Mouse (Mus musculus) spleen, adult 2 months (tissue): ENCODE measurements around the gene Best3. TPM values are rescaled to one million over a fixed set of nuclear protein-coding genes. Genes with fewer than 3 reads are reported as not detected.

Experiments
- DNase-seq, 2 experiments: peaks; one replicate each; pipeline versions ENCODE4 v3.0.0 to v3.0.0-alpha.2; 2012 to 2021; ENCODE audit warnings: low spot score in 2 of 2, low read depth in 1 of 2
- H3K27ac ChIP-seq: fragments of 200-500 bp; 2 replicates; pipeline ENCODE4 v1.5.1; 2012; ENCODE audit warnings: low read length, inconsistent platforms; ENCODE audit not compliant: insufficient read depth
- H3K27me3 ChIP-seq: fragments of 200-500 bp; 2 replicates; pipeline ENCODE4 v1.6.1; 2012; ENCODE audit warnings: mild to moderate bottlenecking, moderate library complexity, low read length, inconsistent platforms; ENCODE audit not compliant: control insufficient read depth, insufficient read depth
- H3K36me3 ChIP-seq: fragments of 200-500 bp; 2 replicates; pipeline ENCODE4 v1.6.1; 2012; ENCODE audit warnings: mild to moderate bottlenecking, low read length, inconsistent platforms; ENCODE audit not compliant: control insufficient read depth, insufficient read depth
- H3K4me1 ChIP-seq: fragments of 200-500 bp; 2 replicates; pipeline ENCODE4 v1.6.1; 2011; ENCODE audit warnings: inconsistent platforms; ENCODE audit not compliant: control insufficient read depth, insufficient read depth, insufficient read length
- H3K4me3 ChIP-seq: fragments of 200-500 bp; 2 replicates; pipeline ENCODE4 v1.5.1; 2011; ENCODE audit warnings: mild to moderate bottlenecking, inconsistent platforms; ENCODE audit not compliant: insufficient read depth, insufficient read length; ENCODE audit errors: extremely low read depth
- CTCF ChIP-seq: fragments of 200-500 bp; IDR thresholded peaks from 2 replicates; pipeline ENCODE4 v1.5.1; 2011; ENCODE audit warnings: mild to moderate bottlenecking, inconsistent platforms; ENCODE audit not compliant: insufficient read depth, insufficient read length, insufficient replicate concordance; ENCODE audit errors: extremely low read depth
- POLR2A ChIP-seq: fragments of 200-500 bp; IDR thresholded peaks from 2 replicates; pipeline ENCODE4 v1.6.1; 2011; ENCODE audit warnings: low read depth, low read length, inconsistent platforms
- WGBS: fragments of 180-500 bp; shearing (Covaris S2); methylation state at CpG from one replicate; pipeline ENCODE4 v1.1.7; 2018; 5-methylcytosine and 5-hydroxymethylcytosine counted together
- polyA plus RNA-seq: library from polyadenylated mRNA; depleted of rRNA; stranded (reverse); fragments of >200 nt; gene quantifications from 2 replicates; pipeline ENCODE4 v1.2.3, GENCODE M21; 2012; rRNA removed

Best3 gene
- polyA plus RNA-seq, 1 experiment, result 0.09 TPM

DNA sequence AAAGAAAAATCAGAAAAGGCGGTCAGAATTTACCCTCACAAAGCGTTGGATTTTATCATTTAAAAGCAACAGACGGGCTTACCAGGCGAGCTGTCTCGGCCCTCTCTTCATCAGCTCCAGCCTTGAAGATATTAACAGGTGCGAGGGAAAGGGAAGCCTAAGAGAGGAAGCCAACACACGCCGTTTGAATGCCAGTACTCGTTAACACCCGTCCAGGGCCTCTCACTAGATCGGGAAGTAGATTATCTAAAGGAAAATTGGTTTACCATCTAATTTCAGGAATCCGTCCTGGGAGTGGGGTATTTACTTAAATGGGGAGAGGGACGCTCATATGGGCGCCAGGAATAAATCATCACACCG is 76.8 kb downstream of the Best3 start:
- Histone ChIP-seq H3K36me3 (peaks cover 29% of the 10 kb centered on the region), H3K4me3 (peak overlapping the region; percentile 99), H3K4me1 (no peaks in the 10 kb centered on the region; the same call in 1 of the 2 replicates), H3K27ac (no peak overlapping the region), H3K27me3 (no peaks in the 10 kb centered on the region)
- WGBS, result 2% methylated on average over 15 of the region's 15 CpGs
- DNase-seq, result no peak
- TF ChIP-seq POLR2A (no peak), CTCF (no peak)

DNA sequence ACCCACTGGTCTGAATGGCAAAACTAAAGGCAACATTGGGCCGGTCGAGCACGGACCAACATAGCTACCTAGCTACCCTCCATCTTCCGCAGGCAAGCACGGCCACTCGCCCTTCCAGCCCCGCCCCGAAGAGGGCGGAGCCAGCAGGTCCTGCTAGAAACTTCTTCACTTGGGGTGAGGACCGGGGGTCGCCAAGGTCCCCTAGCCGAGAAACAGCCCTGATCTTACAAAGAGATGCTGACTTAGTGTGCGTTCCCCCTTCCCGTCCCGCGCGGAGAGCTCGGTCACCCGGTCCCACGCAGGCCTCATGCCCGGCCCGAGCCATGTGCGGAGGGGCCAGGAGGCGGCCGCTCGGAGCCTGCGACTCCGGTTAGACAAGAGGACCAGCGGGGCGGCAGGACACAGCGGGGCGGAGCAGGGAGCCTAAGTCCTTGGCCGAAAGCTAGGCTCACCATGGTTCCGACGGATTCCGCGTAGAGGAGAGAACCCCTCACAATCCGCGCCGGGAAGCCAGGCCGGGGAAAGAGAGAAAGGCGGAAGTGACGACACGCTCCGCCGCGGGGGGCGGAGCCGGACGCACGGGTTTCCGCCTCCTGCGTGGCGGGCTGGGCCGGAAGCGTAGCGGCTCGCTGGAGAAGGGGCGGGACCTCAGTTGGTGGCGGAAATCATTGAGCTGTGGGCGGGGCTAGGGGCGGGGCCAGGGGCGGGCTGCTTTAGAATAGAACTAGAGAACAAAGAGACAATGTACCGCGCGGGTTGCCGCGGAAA is 77.3 kb downstream of the Best3 start, which contains the start of gene Cct2:
Cct2 (minus strand) TSS at position 561 of the 768 bp plus-strand sequence.
- no peaks in the 10 kb centered on the region for H3K27me3 ChIP-seq
- peaks cover 27% of the 10 kb centered on the region for H3K36me3 ChIP-seq
- H3K4me1 ChIP-seq, result no peaks in the 10 kb centered on the region; the same call in 1 of the 2 replicates
- peak within 1 kb of the TSS; percentile 90 for H3K27ac ChIP-seq
- under 1% methylated on average over 68 of the region's 68 CpGs for WGBS
- peak; percentile 89 to 93 for DNase-seq
- TF ChIP-seq POLR2A (peak; percentile 53), CTCF (no peak)
- H3K4me3 ChIP-seq, result peak within 1 kb of the TSS; percentile 99

- 4% methylated on average over 7 of the region's 7 CpGs for WGBS
These were observed 78.0 kb downstream of the Best3 start for GRCm38 (mm10) chr10:117064076-117064475.

DNA sequence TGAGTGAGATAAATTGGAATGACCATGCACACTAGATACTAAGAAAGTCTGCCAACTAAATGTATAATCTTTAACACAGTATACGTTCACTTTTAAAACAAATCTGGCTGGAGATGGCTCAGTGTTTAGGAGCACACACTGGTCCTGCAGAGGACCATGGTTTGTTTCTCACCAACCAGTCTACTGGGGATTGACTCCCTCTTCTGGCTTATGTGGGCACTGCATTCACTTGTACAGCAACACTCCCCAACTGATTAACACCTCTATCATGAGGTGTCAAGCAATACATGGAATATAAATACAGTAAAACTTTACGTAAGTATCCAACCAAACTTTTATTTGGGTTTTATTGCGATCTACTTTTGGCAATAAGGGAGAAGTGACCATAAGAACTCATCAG is 83.0 kb downstream of the Best3 start:
- DNase-seq, result no peak
- 92% methylated on average over 3 of the region's 3 CpGs for WGBS

More at GRCm38 (mm10) chr10:117064076-117064475, 78.0 kb downstream of the Best3 start:
- DNase-seq, result peak in 1 of 2 experiments; percentile 5
- H3K4me1 ChIP-seq, result no peaks in the 10 kb centered on the region; the same call in 1 of the 2 replicates
- peak overlapping the region; percentile 38; the same call in 1 of the 2 replicates for H3K4me3 ChIP-seq
- H3K27me3 ChIP-seq, result no peaks in the 10 kb centered on the region
- H3K36me3 ChIP-seq, result peaks cover 21% of the 10 kb centered on the region
- no peak overlapping the region for H3K27ac ChIP-seq
- TF ChIP-seq POLR2A, result no peak

GRCm38 (mm10) chr10:117072191-117072888 is 86.2 kb downstream of the Best3 start:
- Histone ChIP-seq H3K36me3 (peaks cover 27% of the 10 kb centered on the region), H3K4me3 (no peak overlapping the region), H3K27me3 (no peaks in the 10 kb centered on the region)

More for the DNA sequence above, 83.0 kb downstream of the Best3 start:
- Histone ChIP-seq H3K4me3 (no peak overlapping the region), H3K36me3 (peaks cover 12% of the 10 kb centered on the region), H3K27ac (no peak overlapping the region), H3K4me1 (no peaks in the 10 kb centered on the region), H3K27me3 (no peaks in the 10 kb centered on the region)
- TF ChIP-seq POLR2A (no peak), CTCF (no peak)

GRCm38 (mm10) chr10:117073176-117073575 is 87.1 kb downstream of the Best3 start:
- peaks cover 28% of the 10 kb centered on the region for H3K36me3 ChIP-seq
- no peaks in the 10 kb centered on the region for H3K27me3 ChIP-seq
- TF ChIP-seq POLR2A, result no peak
- TF ChIP-seq CTCF, result no peak
- 87% methylated on average over 7 of the region's 7 CpGs for WGBS
- DNase-seq, result no peak
- H3K4me3 ChIP-seq, result no peak overlapping the region
- H3K4me1 ChIP-seq, result no peaks in the 10 kb centered on the region
- no peak overlapping the region for H3K27ac ChIP-seq

More at GRCm38 (mm10) chr10:117072191-117072888, 86.2 kb downstream of the Best3 start:
- Histone ChIP-seq H3K4me1 (no peaks in the 10 kb centered on the region), H3K27ac (no peak overlapping the region)
- WGBS, result 93% methylated on average over 18 of the region's 18 CpGs
- TF ChIP-seq CTCF (no peak), POLR2A (no peak)
- DNase-seq, result no peak

Other genes starting within 250 kb of the Best3 start
- gene Myrfl, start 89.4 kb upstream of the Best3 start, polyA plus RNA-seq, result 0.02 TPM in 1 of 2 replicates, not detected in the other
- 34.3 and 69.3 TPM in 2 replicates for gene Rab3ip, start 35.5 kb upstream of the Best3 start, polyA plus RNA-seq
- gene Gm10271, start 13.7 kb upstream of the Best3 start, polyA plus RNA-seq, result not detected in 2 replicates
- not detected in 2 replicates for gene Lrrc10, start 59.0 kb downstream of the Best3 start, polyA plus RNA-seq
- gene Cct2, start 77.5 kb downstream of the Best3 start, polyA plus RNA-seq, result 45.7 and 47.5 TPM in 2 replicates
- gene Frs2, start 162.2 kb downstream of the Best3 start, polyA plus RNA-seq, result 5.7 and 6.0 TPM in 2 replicates
- 27.5 and 29.4 TPM in 2 replicates for gene Yeats4, start 238.2 kb downstream of the Best3 start, polyA plus RNA-seq